Mouse (Mus musculus): Measurements from ENCODE around the gene Rpl22. TPM values are rescaled to one million over a fixed set of nuclear protein-coding genes. Genes with fewer than 3 reads are reported as not detected.

The Rpl22 gene
- polyA plus RNA-seq, 1 experiment, result 8.7 TPM

GRCm38 (mm10) chr4:152296874-152297861 is 28.4 kb upstream of the Rpl22 start, which contains the start of gene Icmt:
TSS of gene Icmt (plus strand) at chr4:152297227.
- H3K36me3 ChIP-seq (ENCODE audit: control insufficient read depth, insufficient read depth, low read length), result peaks cover 10% of the 10 kb centered on the region; the same call in 1 of the 2 replicates
- peaks cover 13% of the 10 kb centered on the region; the same call in 1 of the 2 replicates for H3K4me1 ChIP-seq (ENCODE audit: control insufficient read depth, insufficient read depth, insufficient read length, low read length)
- H3K4me3 ChIP-seq (ENCODE audit: low read depth, low read length), result peak within 1 kb of the TSS; percentile 85
- peak within 1 kb of the TSS; percentile 81 for H3K27ac ChIP-seq (ENCODE audit: insufficient read depth, low read depth, low read length)
- no peak for TF ChIP-seq CTCF (IDR thresholded peaks at IDR 0.05; ENCODE audit: extremely low read depth, insufficient read length, insufficient replicate concordance, low read depth, low read length)
- TF ChIP-seq POLR2A (IDR thresholded peaks at IDR 0.05; ENCODE audit: low read depth, low read length), result peak; percentile 66; the same call in 1 of the 2 replicates
- peaks cover 11% of the 10 kb centered on the region; the same call in 1 of the 2 replicates for H3K27me3 ChIP-seq (ENCODE audit: control insufficient read depth, insufficient read depth, low read length)
- under 1% methylated on average over 119 of the region's 119 CpGs for WGBS

GRCm38 (mm10) chr4:152298836-152299235 is 26.7 kb upstream of the Rpl22 start:
- Histone ChIP-seq H3K36me3 (ENCODE audit: control insufficient read depth, insufficient read depth, low read length) (peaks cover 24% of the 10 kb centered on the region), H3K4me1 (ENCODE audit: control insufficient read depth, insufficient read depth, insufficient read length, low read length) (peaks cover 13% of the 10 kb centered on the region; the same call in 1 of the 2 replicates), H3K27me3 (ENCODE audit: control insufficient read depth, insufficient read depth, low read length) (no peaks in the 10 kb centered on the region), H3K27ac (ENCODE audit: insufficient read depth, low read depth, low read length) (no peak overlapping the region), H3K4me3 (ENCODE audit: low read depth, low read length) (peak overlapping the region; percentile 8)
- 88% methylated on average over 14 of the region's 14 CpGs for WGBS
- TF ChIP-seq CTCF (IDR thresholded peaks at IDR 0.05; ENCODE audit: extremely low read depth, insufficient read length, insufficient replicate concordance, low read depth, low read length), result no peak
- no peak for TF ChIP-seq POLR2A (IDR thresholded peaks at IDR 0.05; ENCODE audit: low read depth, low read length)

- Histone ChIP-seq H3K4me1 (ENCODE audit: control insufficient read depth, insufficient read depth, insufficient read length, low read length) (peaks cover 13% of the 10 kb centered on the region; the same call in 1 of the 2 replicates), H3K27ac (ENCODE audit: insufficient read depth, low read depth, low read length) (no peak overlapping the region), H3K27me3 (ENCODE audit: control insufficient read depth, insufficient read depth, low read length) (no peaks in the 10 kb centered on the region), H3K36me3 (ENCODE audit: control insufficient read depth, insufficient read depth, low read length) (peaks cover 32% of the 10 kb centered on the region), H3K4me3 (ENCODE audit: low read depth, low read length) (no peak overlapping the region)
- WGBS, result 95% methylated on average over 8 of the region's 8 CpGs
- TF ChIP-seq CTCF (IDR thresholded peaks at IDR 0.05; ENCODE audit: extremely low read depth, insufficient read length, insufficient replicate concordance, low read depth, low read length) (no peak), POLR2A (IDR thresholded peaks at IDR 0.05; ENCODE audit: low read depth, low read length) (no peak)
Measured at GRCm38 (mm10) chr4:152300375-152300774, 25.2 kb upstream of the Rpl22 start.

GRCm38 (mm10) chr4:152302012-152302411 is 23.5 kb upstream of the Rpl22 start:
- H3K36me3 ChIP-seq (ENCODE audit: control insufficient read depth, insufficient read depth, low read length), result peaks cover 32% of the 10 kb centered on the region
- no peaks in the 10 kb centered on the region for H3K27me3 ChIP-seq (ENCODE audit: control insufficient read depth, insufficient read depth, low read length)
- H3K27ac ChIP-seq (ENCODE audit: insufficient read depth, low read depth, low read length), result no peak overlapping the region
- no peak overlapping the region for H3K4me3 ChIP-seq (ENCODE audit: low read depth, low read length)
- WGBS, result 80% methylated on average over 11 of the region's 11 CpGs
- TF ChIP-seq CTCF (IDR thresholded peaks at IDR 0.05; ENCODE audit: extremely low read depth, insufficient read length, insufficient replicate concordance, low read depth, low read length), result no peak
- no peak for TF ChIP-seq POLR2A (IDR thresholded peaks at IDR 0.05; ENCODE audit: low read depth, low read length)
- peaks cover 7% of the 10 kb centered on the region; the same call in 1 of the 2 replicates for H3K4me1 ChIP-seq (ENCODE audit: control insufficient read depth, insufficient read depth, insufficient read length, low read length)

GRCm38 (mm10) chr4:152303172-152303571 is 22.4 kb upstream of the Rpl22 start:
- Histone ChIP-seq H3K27ac (ENCODE audit: insufficient read depth, low read depth, low read length) (no peak overlapping the region), H3K27me3 (ENCODE audit: control insufficient read depth, insufficient read depth, low read length) (no peaks in the 10 kb centered on the region), H3K4me1 (ENCODE audit: control insufficient read depth, insufficient read depth, insufficient read length, low read length) (peaks cover 4% of the 10 kb centered on the region; the same call in 1 of the 2 replicates), H3K36me3 (ENCODE audit: control insufficient read depth, insufficient read depth, low read length) (peaks cover 32% of the 10 kb centered on the region), H3K4me3 (ENCODE audit: low read depth, low read length) (no peak overlapping the region)
- TF ChIP-seq CTCF (IDR thresholded peaks at IDR 0.05; ENCODE audit: extremely low read depth, insufficient read length, insufficient replicate concordance, low read depth, low read length), result no peak
- TF ChIP-seq POLR2A (IDR thresholded peaks at IDR 0.05; ENCODE audit: low read depth, low read length), result no peak
- WGBS, result 87% methylated on average over 10 of the region's 10 CpGs

GRCm38 (mm10) chr4:152304685-152305084 is 20.9 kb upstream of the Rpl22 start:
- Histone ChIP-seq H3K27me3 (ENCODE audit: control insufficient read depth, insufficient read depth, low read length) (no peaks in the 10 kb centered on the region), H3K36me3 (ENCODE audit: control insufficient read depth, insufficient read depth, low read length) (peaks cover 34% of the 10 kb centered on the region), H3K4me3 (ENCODE audit: low read depth, low read length) (no peak overlapping the region), H3K27ac (ENCODE audit: insufficient read depth, low read depth, low read length) (no peak overlapping the region), H3K4me1 (ENCODE audit: control insufficient read depth, insufficient read depth, insufficient read length, low read length) (no peaks in the 10 kb centered on the region)
- no peak for TF ChIP-seq CTCF (IDR thresholded peaks at IDR 0.05; ENCODE audit: extremely low read depth, insufficient read length, insufficient replicate concordance, low read depth, low read length)
- no peak for TF ChIP-seq POLR2A (IDR thresholded peaks at IDR 0.05; ENCODE audit: low read depth, low read length)
- WGBS, result 94% methylated on average over 6 of the region's 6 CpGs

GRCm38 (mm10) chr4:152305991-152306390 is 19.6 kb upstream of the Rpl22 start:
- H3K36me3 ChIP-seq (ENCODE audit: control insufficient read depth, insufficient read depth, low read length), result peaks cover 27% of the 10 kb centered on the region
- WGBS, result 82% methylated on average over 6 of the region's 6 CpGs
- no peak overlapping the region for H3K4me3 ChIP-seq (ENCODE audit: low read depth, low read length)

More at GRCm38 (mm10) chr4:152305991-152306390, 19.6 kb upstream of the Rpl22 start:
- TF ChIP-seq CTCF (IDR thresholded peaks at IDR 0.05; ENCODE audit: extremely low read depth, insufficient read length, insufficient replicate concordance, low read depth, low read length) (no peak), POLR2A (IDR thresholded peaks at IDR 0.05; ENCODE audit: low read depth, low read length) (no peak)
- Histone ChIP-seq H3K4me1 (ENCODE audit: control insufficient read depth, insufficient read depth, insufficient read length, low read length) (no peaks in the 10 kb centered on the region), H3K27me3 (ENCODE audit: control insufficient read depth, insufficient read depth, low read length) (no peaks in the 10 kb centered on the region), H3K27ac (ENCODE audit: insufficient read depth, low read depth, low read length) (no peak overlapping the region)

Data from small intestine, adult 2 months (tissue).